Mouse (Mus musculus) stomach, embryonic 14.5 days (tissue): Measurements from ENCODE around the gene Mical3. TPM values are rescaled to one million over a fixed set of nuclear protein-coding genes. Genes with fewer than 3 reads are reported as not detected.
A peak's percentile ranks its signal among the peaks of the same experiment; 100 is the strongest.
"Not testable (repeated sequence)": the region's sequence is repeated elsewhere in the genome, so short reads cannot be mapped to it uniquely, and the experiment has no call there.

Source experiments
- ATAC-seq: fragments of 200-750 bp; cut with Nextera tagmentation; 2 replicates; pipeline ENCODE4 v1.8.0; 2017; ENCODE audit warnings: low read depth, moderate TSS enrichment; ENCODE audit not compliant: insufficient number of reproducible peaks, insufficient read depth, low FRiP score
- H3K27ac ChIP-seq: fragments of 300-500 bp; sonication (generic); 2 replicates; pipeline ENCODE4 v1.5.1; 2014; ENCODE audit warnings: mild to moderate bottlenecking, low read length, moderate library complexity, mixed read lengths
- H3K27me3 ChIP-seq: fragments of 300-500 bp; sonication (generic); 2 replicates; pipeline ENCODE4 v1.6.1; 2014; ENCODE audit warnings: low read length, control low read depth, mixed read lengths; ENCODE audit not compliant: control insufficient read depth, insufficient read depth
- H3K36me3 ChIP-seq: fragments of 300-500 bp; sonication (generic); 2 replicates; pipeline ENCODE4 v1.6.1; 2014; ENCODE audit warnings: mild to moderate bottlenecking, control low read depth, low read length, moderate library complexity, mixed read lengths; ENCODE audit not compliant: control insufficient read depth, insufficient read depth
- H3K4me1 ChIP-seq: fragments of 300-500 bp; sonication (generic); 2 replicates; pipeline ENCODE4 v1.6.1; 2014; ENCODE audit warnings: low read length, control low read depth, mixed read lengths; ENCODE audit not compliant: control insufficient read depth, insufficient read depth
- H3K4me2 ChIP-seq: fragments of 300-500 bp; sonication (generic); replicated peaks from 2 replicates; pipeline ENCODE4 v1.6.1; 2014; ENCODE audit warnings: low read depth, low read length, control low read depth
- H3K4me3 ChIP-seq: fragments of 300-500 bp; sonication (generic); 2 replicates; pipeline ENCODE4 v1.5.1; 2014; ENCODE audit warnings: low read depth, low read length, control low read depth
- H3K9ac ChIP-seq: fragments of 300-500 bp; sonication (generic); replicated peaks from 2 replicates; pipeline ENCODE4 v1.6.1; 2014; ENCODE audit warnings: low read depth, mild to moderate bottlenecking, control low read depth, low read length, moderate library complexity, mixed read lengths
- H3K9me3 ChIP-seq: fragments of 300-500 bp; sonication (generic); 2 replicates; pipeline ENCODE4 v1.6.1; 2016; ENCODE audit warnings: low read depth, low read length, control low read depth; ENCODE audit not compliant: control insufficient read depth
- WGBS: fragments of 180-500 bp; shearing (Covaris S2); extraction: QIAGEN DNeasy Blood & Tissue Kit; methylation state at CpG from one replicate; pipeline ENCODE4 v1.1.7; 2014; 5-methylcytosine and 5-hydroxymethylcytosine counted together
- polyA plus RNA-seq: library from polyadenylated mRNA; unstranded; fragments of >200 nt; fragmentation: Nextera tagmentation; extraction: Ambion mirVana; gene quantifications from 2 replicates; pipeline ENCODE4 v1.2.1, GENCODE M21; 2014

The Mical3 gene
- polyA plus RNA-seq, 1 experiment from 2014 or later, result 24.8 TPM

- not testable (repeated sequence) for ATAC-seq, H3K27ac ChIP-seq, H3K36me3 ChIP-seq, H3K27me3 ChIP-seq, H3K9ac ChIP-seq, H3K4me1 ChIP-seq, H3K4me3 ChIP-seq, H3K4me2 ChIP-seq, H3K9me3 ChIP-seq
- 78% methylated on average over 2 of the region's 2 CpGs for WGBS
Observed at GRCm38 (mm10) chr6:120924791-120925321, 205.9 kb downstream of the Mical3 start.

GRCm38 (mm10) chr6:120917975-120918374 is 212.8 kb downstream of the Mical3 start:
- 63% methylated on average over 3 of the region's 3 CpGs for WGBS
- Histone ChIP-seq H3K9me3 (no peaks in the 10 kb centered on the region), H3K9ac (no peak overlapping the region), H3K4me2 (no peak overlapping the region), H3K4me1 (no peaks in the 10 kb centered on the region), H3K36me3 (no peaks in the 10 kb centered on the region), H3K4me3 (no peak overlapping the region), H3K27ac (no peak overlapping the region), H3K27me3 (no peaks in the 10 kb centered on the region)
- no peak for ATAC-seq

GRCm38 (mm10) chr6:120916972-120917881 is 213.6 kb downstream of the Mical3 start:
- ATAC-seq, result peak; percentile 5; the same call in 1 of the 2 replicates
- not testable (repeated sequence) for H3K36me3 ChIP-seq, H3K27ac ChIP-seq, H3K27me3 ChIP-seq, H3K4me1 ChIP-seq, H3K9me3 ChIP-seq
- Histone ChIP-seq H3K4me2 (peak overlapping the region; percentile 88), H3K9ac (peak overlapping the region; percentile 19; the same call in 1 of the 2 replicates), H3K4me3 (peak overlapping the region; percentile 61)
- WGBS, result 28% methylated on average over 9 of the region's 14 CpGs

GRCm38 (mm10) chr6:120916074-120916971 is 214.5 kb downstream of the Mical3 start, which contains the start of gene Bid:
Bid (minus strand) TSS chr6:120916853.
- H3K36me3 ChIP-seq, result no peaks in the 10 kb centered on the region
- peak within 1 kb of the TSS; percentile 61 for H3K4me3 ChIP-seq
- peak; percentile 92 for ATAC-seq
- H3K4me1 ChIP-seq, result peaks cover 2% of the 10 kb centered on the region; the same call in 1 of the 2 replicates
- no peaks in the 10 kb centered on the region for H3K9me3 ChIP-seq
- under 1% methylated on average over 67 of the region's 67 CpGs for WGBS
- H3K27ac ChIP-seq, result no peak within 1 kb of the TSS
- peak within 1 kb of the TSS; percentile 88 for H3K4me2 ChIP-seq
- peak within 1 kb of the TSS; percentile 19 for H3K9ac ChIP-seq
- H3K27me3 ChIP-seq, result no peaks in the 10 kb centered on the region

- ATAC-seq, result no peak
- 22% methylated on average over 2 of the region's 2 CpGs for WGBS
- Histone ChIP-seq H3K36me3 (no peaks in the 10 kb centered on the region), H3K4me2 (peak overlapping the region; percentile 88; the same call in 1 of the 2 replicates), H3K27me3 (no peaks in the 10 kb centered on the region), H3K9me3 (no peaks in the 10 kb centered on the region), H3K9ac (no peak overlapping the region), H3K27ac (no peak overlapping the region), H3K4me1 (peaks cover 4% of the 10 kb centered on the region; the same call in 1 of the 2 replicates), H3K4me3 (peak overlapping the region; percentile 61)
Observed at GRCm38 (mm10) chr6:120915649-120915975, 215.2 kb downstream of the Mical3 start.

- Histone ChIP-seq H3K27ac (no peak overlapping the region), H3K4me2 (no peak overlapping the region; the same call in 1 of the 2 replicates), H3K4me3 (peak overlapping the region; percentile 61; the same call in 1 of the 2 replicates), H3K9ac (no peak overlapping the region), H3K4me1 (peaks cover 4% of the 10 kb centered on the region; the same call in 1 of the 2 replicates), H3K9me3 (no peaks in the 10 kb centered on the region), H3K36me3 (no peaks in the 10 kb centered on the region), H3K27me3 (no peaks in the 10 kb centered on the region)
- WGBS, result 51% methylated on average over 9 of the region's 9 CpGs
- ATAC-seq, result no peak
Observed at GRCm38 (mm10) chr6:120914911-120915648, 215.7 kb downstream of the Mical3 start.

GRCm38 (mm10) chr6:120914533-120914910 is 216.3 kb downstream of the Mical3 start:
- no peak overlapping the region for H3K27ac ChIP-seq
- H3K4me1 ChIP-seq, result peaks cover 4% of the 10 kb centered on the region; the same call in 1 of the 2 replicates
- no peak overlapping the region for H3K4me3 ChIP-seq
- H3K9me3 ChIP-seq, result no peaks in the 10 kb centered on the region
- WGBS, result 80% methylated on average over 4 of the region's 4 CpGs
- no peaks in the 10 kb centered on the region for H3K27me3 ChIP-seq
- no peak overlapping the region for H3K4me2 ChIP-seq
- ATAC-seq, result no peak
- H3K36me3 ChIP-seq, result no peaks in the 10 kb centered on the region
- H3K9ac ChIP-seq, result no peak overlapping the region
